Mouse (Mus musculus): ENCODE measurements around the gene Rps10. TPM values are rescaled to one million over a fixed set of nuclear protein-coding genes. Genes with fewer than 3 reads are reported as not detected.
A peak's percentile ranks its signal among the peaks of the same experiment; 100 is the strongest.

The Rps10 gene
- polyA plus RNA-seq, 1 experiment from 2014 or later = 400 TPM

- peaks cover 20% of the 10 kb centered on the region for H3K4me1 ChIP-seq (ENCODE audit: control insufficient read depth, insufficient read depth, low read length)
- no peaks in the 10 kb centered on the region for H3K36me3 ChIP-seq (ENCODE audit: control insufficient read depth, insufficient read depth, low read length)
- no peak overlapping the region for H3K9ac ChIP-seq (ENCODE audit: low read depth, low read length)
- H3K27ac ChIP-seq (ENCODE audit: low read length) = no peak overlapping the region
- no peak overlapping the region for H3K4me3 ChIP-seq (ENCODE audit: low read depth, low read length)
- WGBS = 76% methylated on average over 10 of the region's 10 CpGs
- ATAC-seq = no peak
- H3K9me3 ChIP-seq (replicated peaks; ENCODE audit: control insufficient read depth, low read length, poor library complexity, severe bottlenecking) = no peaks in the 10 kb centered on the region
- no peaks in the 10 kb centered on the region for H3K27me3 ChIP-seq (ENCODE audit: control insufficient read depth, insufficient read depth, low read depth, low read length)
- H3K4me2 ChIP-seq (ENCODE audit: low read length) = no peak overlapping the region
Observed at GRCm38 (mm10) chr17:27610679-27611518, 25.6 kb downstream of the Rps10 start.

- H3K27ac ChIP-seq (ENCODE audit: low read length) = no peak overlapping the region
- peaks cover 19% of the 10 kb centered on the region for H3K4me1 ChIP-seq (ENCODE audit: control insufficient read depth, insufficient read depth, low read length)
Observed at GRCm38 (mm10) chr17:27609576-27609975, 26.9 kb downstream of the Rps10 start.

DNA sequence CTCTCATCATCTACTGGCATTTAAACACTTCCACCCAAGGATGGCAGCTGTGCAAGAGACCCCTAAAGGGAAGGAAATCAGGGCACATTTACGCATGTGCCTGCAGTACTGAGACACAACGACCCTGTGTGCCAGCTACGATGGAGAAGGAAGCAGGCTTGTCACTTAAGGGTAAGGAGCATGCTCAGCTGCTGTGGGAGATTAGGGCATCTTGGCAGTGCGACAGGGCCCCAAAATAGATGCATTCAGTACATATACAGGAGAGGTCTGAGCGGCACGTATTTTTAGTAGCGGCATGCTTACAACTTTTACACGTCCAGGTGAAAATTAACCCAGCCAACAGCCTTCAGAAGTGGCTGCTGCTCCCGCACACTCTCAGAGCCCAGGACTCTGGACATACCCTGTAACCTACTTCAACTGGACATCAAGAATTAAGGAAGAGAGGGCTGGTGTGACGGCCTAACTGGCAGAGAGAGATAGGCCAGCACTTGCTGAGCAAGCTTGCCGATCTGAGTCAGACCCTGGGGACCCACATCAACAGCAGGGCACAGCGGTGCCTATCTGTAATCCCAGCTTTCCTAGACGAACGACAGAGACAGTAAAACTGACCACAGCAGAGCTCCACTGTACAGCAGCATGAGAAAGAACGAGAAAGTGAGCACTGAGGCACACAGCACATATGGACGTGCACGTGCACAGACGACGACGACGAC lies 32.8 kb downstream of the Rps10 start:
- H3K4me1 ChIP-seq (ENCODE audit: control insufficient read depth, insufficient read depth, low read length) = peaks cover 26% of the 10 kb centered on the region

More at GRCm38 (mm10) chr17:27609576-27609975, 26.9 kb downstream of the Rps10 start:
- Histone ChIP-seq H3K27me3 (ENCODE audit: control insufficient read depth, insufficient read depth, low read depth, low read length) (no peaks in the 10 kb centered on the region), H3K4me2 (ENCODE audit: low read length) (no peak overlapping the region), H3K9me3 (replicated peaks; ENCODE audit: control insufficient read depth, low read length, poor library complexity, severe bottlenecking) (no peaks in the 10 kb centered on the region), H3K4me3 (ENCODE audit: low read depth, low read length) (no peak overlapping the region), H3K36me3 (ENCODE audit: control insufficient read depth, insufficient read depth, low read length) (no peaks in the 10 kb centered on the region), H3K9ac (ENCODE audit: low read depth, low read length) (no peak overlapping the region)
- 90% methylated on average over 7 of the region's 7 CpGs for WGBS
- ATAC-seq = no peak

DNA sequence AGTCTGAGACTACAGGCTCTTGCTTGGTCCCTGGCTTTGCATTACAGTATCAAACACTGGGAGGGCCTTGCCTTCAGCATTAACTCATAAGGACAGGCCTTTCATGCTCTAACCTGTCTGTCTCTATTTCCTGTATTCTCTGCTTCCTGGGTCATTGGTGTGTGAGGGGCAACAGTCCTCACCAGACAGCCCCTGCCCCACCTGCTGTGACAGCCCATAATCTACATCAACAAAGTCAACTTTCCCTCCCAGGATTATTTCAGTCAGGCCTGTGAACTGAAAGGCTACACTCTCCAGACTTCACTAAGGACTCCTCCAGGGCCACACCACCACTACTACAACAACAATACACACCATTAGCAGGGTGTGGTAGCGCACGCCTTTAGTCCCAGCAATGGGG lies 33.4 kb downstream of the Rps10 start:
- no peaks in the 10 kb centered on the region for H3K36me3 ChIP-seq (ENCODE audit: control insufficient read depth, insufficient read depth, low read length)
- no peaks in the 10 kb centered on the region for H3K27me3 ChIP-seq (ENCODE audit: control insufficient read depth, insufficient read depth, low read depth, low read length)
- H3K4me2 ChIP-seq (ENCODE audit: low read length) = no peak overlapping the region
- no peak overlapping the region for H3K9ac ChIP-seq (ENCODE audit: low read depth, low read length)
- H3K9me3 ChIP-seq (replicated peaks; ENCODE audit: control insufficient read depth, low read length, poor library complexity, severe bottlenecking) = no peaks in the 10 kb centered on the region
- no peak for ATAC-seq
- no peak overlapping the region for H3K27ac ChIP-seq (ENCODE audit: low read length)
- peaks cover 26% of the 10 kb centered on the region for H3K4me1 ChIP-seq (ENCODE audit: control insufficient read depth, insufficient read depth, low read length)
- H3K4me3 ChIP-seq (ENCODE audit: low read depth, low read length) = no peak overlapping the region
- WGBS = 86% methylated on average over 2 of the region's 2 CpGs

More for the DNA sequence above, 32.8 kb downstream of the Rps10 start:
- Histone ChIP-seq H3K27ac (ENCODE audit: low read length) (no peak overlapping the region), H3K9me3 (replicated peaks; ENCODE audit: control insufficient read depth, low read length, poor library complexity, severe bottlenecking) (no peaks in the 10 kb centered on the region), H3K4me2 (ENCODE audit: low read length) (no peak overlapping the region), H3K9ac (ENCODE audit: low read depth, low read length) (no peak overlapping the region), H3K4me3 (ENCODE audit: low read depth, low read length) (no peak overlapping the region), H3K27me3 (ENCODE audit: control insufficient read depth, insufficient read depth, low read depth, low read length) (no peaks in the 10 kb centered on the region), H3K36me3 (ENCODE audit: control insufficient read depth, insufficient read depth, low read length) (no peaks in the 10 kb centered on the region)
- ATAC-seq = no peak
- WGBS = 65% methylated on average over 21 of the region's 21 CpGs

- H3K9ac ChIP-seq (ENCODE audit: low read depth, low read length) = no peak overlapping the region
- H3K4me3 ChIP-seq (ENCODE audit: low read depth, low read length) = no peak overlapping the region
- ATAC-seq = no peak
- no peak overlapping the region for H3K27ac ChIP-seq (ENCODE audit: low read length)
- no peaks in the 10 kb centered on the region for H3K27me3 ChIP-seq (ENCODE audit: control insufficient read depth, insufficient read depth, low read depth, low read length)
- H3K4me1 ChIP-seq (ENCODE audit: control insufficient read depth, insufficient read depth, low read length) = peaks cover 24% of the 10 kb centered on the region
- no peaks in the 10 kb centered on the region for H3K9me3 ChIP-seq (replicated peaks; ENCODE audit: control insufficient read depth, low read length, poor library complexity, severe bottlenecking)
- WGBS = 57% methylated on average over 5 of the region's 5 CpGs
- no peak overlapping the region for H3K4me2 ChIP-seq (ENCODE audit: low read length)
- peaks cover 8% of the 10 kb centered on the region; the same call in 1 of the 2 replicates for H3K36me3 ChIP-seq (ENCODE audit: control insufficient read depth, insufficient read depth, low read length)
Observed at GRCm38 (mm10) chr17:27600869-27601268, 35.6 kb downstream of the Rps10 start.

GRCm38 (mm10) chr17:27600286-27600685 lies 36.2 kb downstream of the Rps10 start:
- ATAC-seq = no peak
- no peak overlapping the region for H3K9ac ChIP-seq (ENCODE audit: low read depth, low read length)
- H3K4me2 ChIP-seq (ENCODE audit: low read length) = no peak overlapping the region
- H3K9me3 ChIP-seq (replicated peaks; ENCODE audit: control insufficient read depth, low read length, poor library complexity, severe bottlenecking) = no peaks in the 10 kb centered on the region
- 87% methylated on average over 3 of the region's 3 CpGs for WGBS
- no peak overlapping the region for H3K27ac ChIP-seq (ENCODE audit: low read length)
- peaks cover 12% of the 10 kb centered on the region; the same call in 1 of the 2 replicates for H3K36me3 ChIP-seq (ENCODE audit: control insufficient read depth, insufficient read depth, low read length)
- H3K4me3 ChIP-seq (ENCODE audit: low read depth, low read length) = no peak overlapping the region
- H3K4me1 ChIP-seq (ENCODE audit: control insufficient read depth, insufficient read depth, low read length) = peaks cover 24% of the 10 kb centered on the region
- H3K27me3 ChIP-seq (ENCODE audit: control insufficient read depth, insufficient read depth, low read depth, low read length) = no peaks in the 10 kb centered on the region

DNA sequence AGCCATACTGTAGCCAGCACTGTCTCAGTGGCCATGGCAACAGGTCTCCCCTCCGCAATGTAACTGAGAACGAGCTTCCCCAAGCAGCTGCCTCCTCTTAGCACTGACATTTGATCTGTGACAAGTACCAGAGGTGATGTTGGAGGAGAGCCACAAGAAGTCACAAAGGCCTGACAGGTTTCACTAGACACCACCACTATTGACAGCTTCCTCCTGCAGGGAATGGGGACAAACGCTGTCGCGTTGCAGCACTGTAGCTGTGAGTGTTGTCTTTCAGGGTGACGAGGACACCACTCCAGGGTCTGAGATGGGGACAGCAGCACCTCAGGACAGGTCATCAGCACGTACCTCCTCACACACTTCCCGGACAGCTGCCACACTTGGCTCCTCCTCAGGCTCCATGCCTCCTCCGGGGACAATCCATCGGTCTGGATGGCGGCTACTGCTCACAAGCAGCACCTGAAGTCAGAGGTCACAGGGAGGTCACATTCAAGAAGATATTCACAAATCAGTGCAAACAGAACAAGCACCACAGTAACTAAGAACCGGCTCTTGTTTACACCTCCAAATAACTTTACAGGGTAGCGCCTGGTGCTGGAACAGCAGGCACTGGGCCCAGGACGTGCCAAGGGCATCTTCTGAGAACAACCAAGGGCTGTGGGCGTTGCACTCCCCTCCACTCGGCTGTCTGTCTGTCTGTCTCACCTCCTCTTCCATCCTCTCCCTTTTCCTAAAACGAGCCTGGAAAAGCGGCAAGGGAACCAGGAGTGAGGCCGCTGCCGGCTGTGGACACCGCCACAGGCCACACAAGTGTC lies 39.9 kb downstream of the Rps10 start:
- Histone ChIP-seq H3K9me3 (replicated peaks; ENCODE audit: control insufficient read depth, low read length, poor library complexity, severe bottlenecking) (no peaks in the 10 kb centered on the region), H3K27ac (ENCODE audit: low read length) (no peak overlapping the region), H3K36me3 (ENCODE audit: control insufficient read depth, insufficient read depth, low read length) (peaks cover 19% of the 10 kb centered on the region), H3K4me3 (ENCODE audit: low read depth, low read length) (no peak overlapping the region), H3K9ac (ENCODE audit: low read depth, low read length) (no peak overlapping the region), H3K27me3 (ENCODE audit: control insufficient read depth, insufficient read depth, low read depth, low read length) (no peaks in the 10 kb centered on the region), H3K4me2 (ENCODE audit: low read length) (no peak overlapping the region), H3K4me1 (ENCODE audit: control insufficient read depth, insufficient read depth, low read length) (peaks cover 10% of the 10 kb centered on the region)
- no peak for ATAC-seq
- WGBS = 87% methylated on average over 21 of the region's 21 CpGs

GRCm38 (mm10) chr17:27595659-27596375 lies 40.7 kb downstream of the Rps10 start:
- 0 out of 2 replicates have a peak overlapping the region, but pooled peaks have one; percentile 8 for H3K27ac ChIP-seq (ENCODE audit: low read length)
- H3K4me2 ChIP-seq (ENCODE audit: low read length) = no peak overlapping the region
- WGBS = 84% methylated on average over 15 of the region's 15 CpGs
- no peak overlapping the region for H3K9ac ChIP-seq (ENCODE audit: low read depth, low read length)
- no peak overlapping the region for H3K4me3 ChIP-seq (ENCODE audit: low read depth, low read length)
- H3K36me3 ChIP-seq (ENCODE audit: control insufficient read depth, insufficient read depth, low read length) = peaks cover 19% of the 10 kb centered on the region
- peaks cover 6% of the 10 kb centered on the region for H3K4me1 ChIP-seq (ENCODE audit: control insufficient read depth, insufficient read depth, low read length)
- no peaks in the 10 kb centered on the region for H3K9me3 ChIP-seq (replicated peaks; ENCODE audit: control insufficient read depth, low read length, poor library complexity, severe bottlenecking)
- no peak for ATAC-seq
- H3K27me3 ChIP-seq (ENCODE audit: control insufficient read depth, insufficient read depth, low read depth, low read length) = no peaks in the 10 kb centered on the region
